Mouse (Mus musculus) adrenal gland, adult 8-10 months (tissue): ENCODE measurements around the gene Exosc9. TPM values are rescaled to one million over a fixed set of nuclear protein-coding genes. Genes with fewer than 3 reads are reported as not detected.

Experiments
- DNase-seq: peaks from one replicate; pipeline ENCODE4 v3.0.0; 2022
- total RNA-seq, 4 experiments: library from RNA; stranded (reverse); gene quantifications; 2 replicates each; pipeline ENCODE4 v1.2.4; 2022

Exosc9 gene
- total RNA-seq: 10 to 100 TPM; 33.0 to 36.6 (median 35.7) TPM

GRCm38 (mm10) chr3:36552406-36553047, at the start of gene Exosc9:
Gene Exosc9 (plus strand): TSS chr3:36552606.
- DNase-seq: peak; percentile 91

DNA sequence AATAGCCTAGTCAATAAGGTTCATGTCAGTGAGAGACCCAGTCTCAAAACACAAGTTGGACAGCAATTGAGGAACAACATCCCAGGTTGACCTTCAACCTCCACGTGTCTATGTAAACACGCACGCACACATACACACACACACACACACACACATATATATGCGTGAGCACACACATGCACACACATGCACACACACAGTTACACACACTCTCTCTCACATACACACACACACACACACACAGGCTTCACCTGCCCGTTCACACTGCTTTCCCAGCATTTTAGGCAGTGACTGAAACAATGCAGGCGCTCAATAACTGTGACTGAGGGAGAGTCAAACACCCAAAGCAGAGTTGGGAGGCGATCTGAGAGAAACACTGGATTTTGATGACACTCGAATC, 47.1 kb upstream of the Exosc9 start:
- DNase-seq: no peak

DNA sequence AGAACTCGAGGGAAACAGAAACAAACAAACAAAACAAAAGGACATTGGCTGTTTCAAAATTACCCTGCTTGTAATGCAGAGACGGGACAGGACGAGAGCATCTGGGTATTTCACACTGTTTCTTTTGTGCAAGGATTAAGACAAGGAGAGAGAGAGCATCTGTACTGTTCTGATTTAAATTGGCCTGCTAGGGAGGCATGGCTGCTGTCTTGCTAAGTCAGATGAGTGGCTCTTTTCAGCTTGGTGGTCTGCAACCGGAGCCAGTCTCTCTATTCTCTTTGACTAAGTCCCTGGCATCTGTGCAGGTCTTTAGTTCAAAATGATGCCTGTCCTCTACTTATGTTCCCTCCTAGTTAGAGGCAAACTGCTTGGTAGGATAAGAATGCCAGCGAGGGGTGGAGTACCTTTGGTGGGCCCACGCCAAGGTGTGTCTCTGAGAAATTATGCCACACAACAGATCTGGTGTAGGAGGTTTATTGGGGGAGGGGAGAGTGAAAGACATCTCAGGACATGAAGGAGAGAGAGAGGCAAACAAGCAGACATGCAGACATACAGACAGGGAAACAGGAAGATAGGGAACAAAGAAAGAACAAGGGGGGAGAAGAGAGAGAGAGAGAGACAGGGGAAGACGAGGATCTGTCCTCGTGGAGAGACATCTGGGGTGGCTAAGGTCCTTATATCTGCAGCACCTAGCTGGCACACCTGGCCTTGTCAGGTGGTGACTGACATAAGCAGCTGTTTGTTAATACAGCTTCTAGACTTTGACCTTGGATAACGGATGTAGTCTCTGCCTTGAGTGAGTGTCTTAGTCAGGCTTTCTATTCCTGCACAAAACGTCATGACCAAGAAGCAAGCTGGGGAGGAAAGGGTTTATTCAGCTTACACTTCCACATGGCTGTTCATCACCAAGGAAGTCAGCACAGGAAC, 46.3 kb upstream of the Exosc9 start:
- DNase-seq: no peak

- no peak for DNase-seq
Measured at GRCm38 (mm10) chr3:36511491-36511890, 40.9 kb upstream of the Exosc9 start.

- DNase-seq: no peak
Measured at GRCm38 (mm10) chr3:36516196-36516595, 36.2 kb upstream of the Exosc9 start.

DNA sequence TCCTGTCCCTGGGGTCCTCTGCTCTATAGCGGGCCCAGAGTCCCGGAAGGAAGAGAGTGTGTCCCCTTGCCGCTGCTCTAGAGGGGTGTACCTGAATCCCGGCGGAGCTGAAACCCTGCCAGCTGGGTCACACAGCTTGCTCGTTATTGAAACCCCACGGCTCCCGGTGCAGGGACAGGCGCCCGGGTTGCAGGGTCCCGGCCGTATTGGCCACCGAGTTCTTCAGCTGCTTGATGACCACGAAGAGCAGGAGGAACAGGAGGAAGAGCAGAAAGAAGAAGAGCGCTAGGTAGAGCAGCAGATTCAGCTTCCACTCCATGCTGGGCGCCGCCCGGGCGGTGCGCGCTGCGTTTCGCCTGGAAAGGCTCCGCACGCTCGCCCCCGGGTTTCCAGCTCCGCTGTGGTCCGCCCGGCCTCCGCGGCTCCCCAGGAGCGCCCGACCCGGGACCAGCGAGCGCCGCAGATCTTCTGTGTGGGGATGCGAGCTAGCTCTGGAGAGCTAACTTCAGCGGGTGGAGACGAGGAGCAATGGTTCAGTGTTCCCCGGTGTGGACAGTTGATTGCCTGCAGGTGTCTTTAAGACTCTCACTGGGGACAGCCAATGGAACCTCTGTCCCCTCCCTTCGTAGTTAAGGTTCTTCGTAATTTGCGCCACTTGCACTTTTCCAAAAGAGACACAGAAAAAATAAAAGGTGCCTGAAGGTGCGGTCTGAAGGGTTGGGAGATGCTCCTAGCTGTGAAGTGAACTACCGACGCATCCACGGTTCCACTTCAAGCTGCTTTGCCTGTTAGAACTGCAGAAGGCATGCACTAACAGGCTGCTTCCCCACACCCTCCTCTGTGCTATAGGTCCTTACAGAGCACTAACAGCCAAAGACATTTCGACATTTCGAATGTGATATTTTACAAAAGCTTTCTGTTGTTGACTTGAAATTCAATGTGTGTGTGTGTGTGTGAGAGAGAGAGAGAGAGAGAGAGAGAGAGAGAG, 31.0 kb upstream of the Exosc9 start, which contains the start of gene Gm11549:
Gm11549 (minus strand) TSS at position 741 of the 988 bp plus-strand sequence.
- DNase-seq: no peak

DNA sequence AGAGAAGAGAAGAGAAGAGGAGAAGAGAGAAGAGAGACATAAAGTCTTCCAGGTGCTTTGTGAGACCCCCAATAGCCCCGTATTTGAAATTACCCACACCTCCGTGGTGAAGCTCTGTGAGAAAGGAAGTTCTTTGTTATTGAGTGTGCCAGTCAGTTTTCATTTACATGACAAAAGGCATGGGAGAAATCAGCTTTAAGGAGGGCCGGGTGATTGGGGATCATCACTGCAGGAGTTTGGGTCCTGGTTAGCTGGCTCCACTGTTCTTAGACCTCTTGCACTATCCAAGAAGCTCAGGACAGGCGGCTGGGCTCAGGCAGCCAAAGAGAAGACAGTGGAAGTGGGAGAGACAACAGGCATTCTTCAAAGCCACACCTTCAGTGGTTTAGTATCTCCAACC, 30.3 kb upstream of the Exosc9 start:
- no peak for DNase-seq

DNA sequence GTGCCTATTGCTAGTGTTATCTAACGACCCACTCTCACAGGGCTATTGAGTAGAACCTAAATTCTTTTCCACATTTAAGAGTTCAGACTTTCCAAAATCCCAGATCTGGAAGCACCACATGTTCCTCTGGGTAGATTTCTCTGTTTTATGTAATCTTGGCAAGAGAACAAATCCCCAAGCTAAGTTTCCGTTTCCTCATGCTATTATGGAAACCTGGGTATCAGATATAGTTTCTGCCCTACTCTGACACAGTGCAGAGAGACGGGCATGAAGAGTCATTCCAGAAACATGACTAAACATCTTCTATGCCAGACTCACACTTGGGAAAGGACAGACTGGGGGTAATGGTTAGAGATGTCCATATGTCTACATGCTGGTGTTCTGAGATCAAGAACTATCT, 27.9 kb upstream of the Exosc9 start:
- DNase-seq: no peak

DNA sequence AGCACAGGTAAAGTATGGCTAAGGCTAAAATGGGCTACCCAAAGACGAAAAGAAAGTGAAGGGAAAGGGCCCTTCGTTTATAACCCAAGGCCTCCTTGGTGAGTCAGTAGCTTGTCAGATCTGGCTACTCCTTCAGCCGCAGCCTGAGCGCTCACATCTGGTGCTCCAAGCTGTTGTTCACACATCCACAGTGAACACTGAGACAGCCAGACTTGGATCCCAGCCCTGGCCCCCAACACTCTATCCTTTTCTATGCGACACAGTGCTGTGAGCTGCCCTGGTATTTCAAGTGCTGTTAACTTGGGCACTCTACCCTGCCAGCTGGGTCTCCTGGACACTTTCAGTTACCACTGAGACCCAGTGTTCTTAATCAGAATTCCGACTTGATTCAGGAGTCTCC, 22.1 kb upstream of the Exosc9 start:
- no peak for DNase-seq

DNA sequence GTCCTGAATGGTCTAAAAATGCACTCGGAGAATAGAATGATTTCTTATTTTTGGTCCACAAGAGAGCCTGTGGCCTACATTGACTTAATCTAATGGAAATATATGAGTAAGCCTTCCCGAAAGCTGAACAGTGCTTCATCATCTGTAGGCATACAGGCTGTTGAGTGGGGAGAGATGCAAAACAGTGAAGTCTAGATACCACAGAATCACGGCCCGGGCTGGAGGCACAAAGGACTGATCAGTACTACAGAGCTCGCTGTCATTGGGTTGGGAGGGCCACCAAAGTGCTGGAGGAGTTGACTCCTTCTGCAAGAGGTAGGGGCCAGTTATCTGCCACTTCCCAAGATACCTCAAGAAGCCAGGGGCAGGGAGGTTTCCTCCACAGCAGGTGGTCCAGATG, 21.6 kb upstream of the Exosc9 start:
- DNase-seq: no peak

DNA sequence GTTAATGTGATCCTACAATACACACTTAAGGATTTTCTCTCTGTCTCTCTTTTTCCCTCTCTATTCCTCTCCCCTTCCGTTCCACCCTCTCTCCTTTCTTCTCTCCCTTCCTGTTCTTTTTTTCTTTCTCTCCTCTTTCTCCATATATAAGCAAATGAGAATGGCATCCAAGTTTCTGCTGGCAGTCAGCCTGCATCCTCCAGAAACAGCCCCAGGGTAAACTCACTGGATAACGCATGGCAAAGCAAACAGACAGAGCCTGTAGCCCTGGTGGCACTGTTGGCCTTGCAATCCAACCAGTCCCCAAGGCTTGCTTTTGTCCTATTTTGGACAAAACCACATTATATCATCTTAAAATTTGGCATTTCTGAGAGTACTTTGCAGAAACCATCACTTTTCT, 21.2 kb upstream of the Exosc9 start:
- DNase-seq: no peak

- DNase-seq: no peak
Measured at GRCm38 (mm10) chr3:36531979-36532542, 20.3 kb upstream of the Exosc9 start.

DNA sequence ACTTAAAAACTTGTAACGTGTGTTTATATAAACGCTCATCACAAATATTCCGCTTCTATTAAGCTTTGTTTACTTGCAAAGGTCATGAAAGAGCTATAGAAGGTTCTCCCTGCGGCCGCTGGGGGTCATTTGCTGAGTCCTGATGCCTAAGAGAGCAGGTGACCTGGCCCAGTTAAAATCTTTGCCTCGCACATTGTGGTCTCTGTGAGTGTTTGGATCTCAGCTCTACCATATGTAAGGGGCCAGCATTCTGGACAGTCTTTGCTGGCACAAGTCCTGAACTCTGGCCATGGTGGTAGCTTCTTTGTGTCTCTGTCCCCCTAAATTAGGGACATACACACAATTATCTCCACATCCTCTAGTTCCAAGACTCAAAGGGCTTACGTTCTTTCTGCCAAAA, 19.7 kb upstream of the Exosc9 start:
- DNase-seq: no peak

DNA sequence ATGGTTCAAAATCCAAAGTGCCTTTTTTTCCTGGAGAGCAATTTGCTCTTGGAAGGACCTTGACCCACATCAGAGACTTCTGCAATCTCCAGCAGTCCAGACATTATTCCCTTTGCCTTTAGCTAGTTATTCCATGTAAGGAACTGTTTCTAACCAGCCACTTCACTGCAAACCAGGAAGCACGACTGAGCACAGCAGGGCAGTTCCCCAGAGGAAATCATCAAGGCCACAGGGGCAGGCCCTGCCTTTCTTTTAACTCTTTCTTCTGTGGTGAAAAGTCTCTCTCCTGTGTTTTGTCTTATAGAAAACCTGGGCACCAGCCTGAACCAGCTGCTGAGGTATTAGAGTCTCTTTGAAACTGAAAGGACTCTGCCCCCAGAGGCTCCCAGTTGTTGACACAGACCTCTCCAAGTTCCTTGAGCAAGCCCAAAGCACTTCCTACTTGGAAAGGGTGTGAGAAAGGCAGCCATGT, 19.2 kb upstream of the Exosc9 start:
- DNase-seq: no peak

DNA sequence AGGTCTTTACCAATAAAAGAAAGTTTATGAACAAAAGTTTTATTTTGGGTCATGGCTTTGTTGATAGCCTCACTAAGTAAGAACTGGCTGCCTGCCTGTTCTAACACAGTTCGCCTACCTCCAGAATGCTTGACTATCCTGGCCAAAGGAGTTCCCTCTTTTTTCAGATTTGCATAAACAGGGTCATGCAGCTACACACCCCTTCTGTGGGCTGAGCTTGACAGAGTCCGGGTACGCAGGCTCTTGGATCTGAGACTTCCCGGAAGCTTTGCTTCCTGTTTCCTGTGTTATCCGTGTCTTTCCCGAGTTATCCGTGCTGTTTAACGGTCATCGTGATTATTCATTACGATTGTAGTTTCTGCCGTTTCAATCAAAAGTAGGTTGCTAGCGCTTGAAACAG, 16.4 kb upstream of the Exosc9 start:
- no peak for DNase-seq

DNA sequence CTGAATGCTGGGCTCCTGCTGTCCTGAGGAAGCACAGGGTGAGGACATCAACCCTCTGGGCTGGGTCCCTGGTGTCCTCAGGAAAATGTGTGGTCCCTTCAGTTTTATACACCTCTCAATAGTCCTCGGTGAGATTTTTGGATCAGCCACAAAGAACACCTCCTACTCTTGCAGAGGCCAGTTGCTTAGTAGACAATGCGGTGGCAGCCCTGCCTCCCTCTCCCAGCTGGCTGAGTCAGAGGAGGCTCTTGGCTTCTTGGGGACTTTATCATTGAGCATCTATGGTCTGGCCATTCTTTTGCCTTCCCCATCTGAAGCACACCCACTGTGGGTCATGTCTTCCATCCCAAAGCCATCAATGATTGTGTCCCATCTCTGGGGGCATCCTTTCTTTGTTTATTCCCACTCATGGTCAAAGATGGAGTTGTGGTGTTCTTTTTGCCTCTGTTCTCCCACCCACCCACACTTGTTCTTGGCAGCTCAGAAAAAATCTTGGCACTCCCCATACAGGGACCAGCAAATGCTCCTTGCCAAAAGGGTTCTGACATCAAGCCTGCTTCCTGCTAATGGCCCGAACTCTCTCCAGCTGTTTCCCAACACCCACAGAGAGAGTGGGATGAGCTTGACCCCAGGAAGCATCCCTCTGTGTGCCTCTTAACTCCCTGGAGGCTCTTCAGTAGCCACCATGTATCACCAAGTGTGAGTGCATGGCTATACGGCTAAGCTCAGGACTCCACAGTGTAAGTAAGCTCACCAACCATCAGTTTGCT, 14.5 kb upstream of the Exosc9 start:
- DNase-seq: no peak

DNA sequence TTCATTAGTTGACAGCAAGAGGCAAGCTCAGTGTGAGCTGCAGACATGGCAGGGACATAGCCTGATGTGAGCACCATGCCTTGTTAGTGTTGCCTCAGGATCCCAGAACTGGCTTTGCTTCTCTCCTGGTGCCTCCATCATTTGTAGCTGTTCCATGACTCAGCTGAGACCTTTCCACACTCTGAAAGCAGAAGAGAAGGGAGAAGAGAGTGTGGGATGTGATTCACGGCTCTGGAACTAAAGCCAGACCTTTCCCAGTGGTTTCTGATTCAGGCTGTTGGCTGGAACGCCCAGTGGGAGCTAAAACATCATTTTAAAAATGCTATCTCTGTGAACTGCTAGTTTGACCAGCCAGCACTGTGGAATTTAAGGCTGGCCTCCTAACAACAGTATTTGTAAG, 11.7 kb upstream of the Exosc9 start:
- DNase-seq: no peak

DNA sequence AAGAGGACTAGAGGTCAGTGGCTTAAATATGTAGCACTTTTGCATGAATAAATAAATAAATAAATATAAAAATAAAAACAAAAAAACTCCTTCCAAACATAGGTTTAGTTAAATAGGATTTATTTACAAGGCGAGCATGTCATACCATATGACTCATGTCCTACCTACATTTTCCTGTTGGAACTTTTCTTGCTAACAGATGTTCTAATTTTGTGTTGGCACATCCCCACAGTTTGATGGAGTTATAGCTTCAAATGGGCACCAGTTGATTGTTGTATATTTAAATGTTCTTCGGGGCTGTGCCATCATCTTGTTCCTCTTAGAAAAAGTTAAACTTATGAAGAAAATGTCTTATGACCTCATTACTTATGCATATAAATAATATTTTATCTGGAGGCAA, 11.0 kb upstream of the Exosc9 start:
- no peak for DNase-seq

GRCm38 (mm10) chr3:36544961-36545360, 7.4 kb upstream of the Exosc9 start:
- DNase-seq: no peak

DNA sequence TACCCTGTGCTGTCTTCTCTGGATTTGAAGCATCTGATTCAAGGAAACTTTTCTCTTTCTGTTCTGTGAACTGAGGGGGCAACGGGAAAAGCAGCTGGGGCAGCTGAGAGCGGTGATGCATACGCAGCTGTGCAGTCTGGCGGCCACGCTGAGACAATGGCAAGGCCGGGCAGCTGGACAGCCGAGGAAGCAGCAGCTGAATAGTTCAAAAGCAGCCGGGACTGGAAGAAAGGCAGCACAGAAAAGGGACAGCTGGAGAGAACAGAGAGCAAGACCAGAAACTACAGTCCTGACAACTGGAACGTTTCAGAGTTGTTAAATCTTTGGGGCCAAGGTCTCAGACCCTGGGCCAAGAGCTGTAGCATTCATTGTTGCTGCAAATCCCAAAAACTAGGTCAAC, 1.1 kb upstream of the Exosc9 start:
- peak; percentile 28 for DNase-seq

DNA sequence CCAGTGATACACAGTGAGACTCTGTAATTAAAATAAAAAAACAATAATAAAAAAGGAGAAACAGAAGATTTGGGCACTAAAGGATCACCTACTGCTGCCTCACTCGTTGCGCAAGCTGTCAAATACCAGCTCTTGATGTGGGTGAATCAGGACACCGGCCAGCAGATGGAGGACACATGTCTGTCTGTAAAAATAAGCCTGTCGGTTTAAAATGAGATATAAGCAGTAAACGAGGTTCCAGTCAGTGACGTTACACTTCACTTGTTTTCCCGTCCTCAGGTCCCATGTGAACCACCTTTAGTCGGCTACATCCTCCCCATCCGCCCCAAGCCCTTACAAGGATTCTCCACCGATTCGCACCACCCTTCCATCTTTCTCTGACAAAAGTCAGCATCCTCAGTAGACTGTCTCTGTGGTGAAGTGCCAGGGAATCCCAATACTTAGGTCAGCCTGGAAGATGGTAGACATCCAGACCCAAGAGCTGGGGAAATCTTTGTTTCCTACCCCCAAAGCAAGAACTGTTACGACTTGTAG, 488 bp upstream of the Exosc9 start:
- peak; percentile 25 for DNase-seq
